Mouse (Mus musculus) ES-Bruce4 (cell line): ENCODE data around the gene Psme2b.
"Not testable (repeated sequence)": the region's sequence is repeated elsewhere in the genome, so short reads cannot be mapped to it uniquely, and the experiment has no call there.

Experiments used
- CTCF ChIP-seq: IDR thresholded peaks from one replicate; pipeline ENCODE4 v1.8.1; 2011; ENCODE audit warnings: low read depth, low read length
- POLR2A ChIP-seq: IDR thresholded peaks from one replicate; pipeline ENCODE4 v1.8.1; 2011; ENCODE audit warnings: low read length; ENCODE audit not compliant: insufficient read depth

- not testable (repeated sequence) for TF ChIP-seq CTCF, POLR2A
Measured at GRCm38 (mm10) chr11:48901567-48901930, 44.4 kb downstream of the Psme2b start.
